ENCODE assay signal across 7 mouse cellular contexts in genomic region chr10:3740504-3741388, GRCm38 (mm10). TPM values are rescaled to one million over a fixed set of nuclear protein-coding genes. Genes with fewer than 3 reads are reported as not detected.
DNase-seq lines count a peak whose midpoint lies in the region; ATAC-seq lines count a peak whose summit lies in the region.

No protein-coding gene starts in this region.

- no peaks in the 10 kb centered on the region for H3K9me3 ChIP-seq in hindbrain, embryonic 15.5 days
- H3K9me3 ChIP-seq in megakaryocyte, embryonic 14.5 days, result no peaks in the 10 kb centered on the region

- DNase-seq in adrenal gland, adult 2 months, result peak; percentile 44
- peak; percentile 61 to 69 for DNase-seq in cerebellum, postnatal 10 days
- peak; percentile 30 for DNase-seq in gastrocnemius, adult 18-20 months (ENCODE audit: low spot score)
- DNase-seq in left cerebral cortex, postnatal 14 days (ENCODE audit: low spot score in 2 of 2), result peak; percentile 43 to 51
- peak; percentile 13 for DNase-seq in right cerebral cortex, postnatal 25 days

- H3K36me3 ChIP-seq in hindbrain, embryonic 15.5 days, result no peaks in the 10 kb centered on the region
- no peaks in the 10 kb centered on the region for H3K36me3 ChIP-seq in megakaryocyte, embryonic 14.5 days (replicated peaks; ENCODE audit: low read length)

- 0% methylated on average over 36 of the region's 47 CpGs for WGBS in hindbrain, embryonic 15.5 days

- peaks cover 3% of the 10 kb centered on the region; the same call in 1 of the 2 replicates for H3K4me1 ChIP-seq in hindbrain, embryonic 15.5 days (replicated peaks)
- peaks cover 16% of the 10 kb centered on the region for H3K4me1 ChIP-seq in megakaryocyte, embryonic 14.5 days

- H3K9ac ChIP-seq in hindbrain, embryonic 15.5 days, result peak overlapping the region; percentile 48

- H3K27ac ChIP-seq in hindbrain, embryonic 15.5 days (replicated peaks), result peak overlapping the region; percentile 76

- peak overlapping the region; percentile 62 for H3K4me3 ChIP-seq in hindbrain, embryonic 15.5 days
- H3K4me3 ChIP-seq in megakaryocyte, embryonic 14.5 days (replicated peaks), result peak overlapping the region; percentile 90

- ATAC-seq in hindbrain, embryonic 15.5 days (ENCODE audit: low FRiP score, low read depth), result peak; percentile 82

- H3K27me3 ChIP-seq in hindbrain, embryonic 15.5 days, result no peaks in the 10 kb centered on the region
- peaks cover 29% of the 10 kb centered on the region for H3K27me3 ChIP-seq in megakaryocyte, embryonic 14.5 days (replicated peaks)

- intact Hi-C loops in left cerebral cortex, postnatal 14 days (cut with DNase I), result loop anchor here (2.0 to 5.0 kb wide), 2 partner anchors 168 to 202 kb away; no protein-coding TSS in a partner anchor

- H3K4me2 ChIP-seq in hindbrain, embryonic 15.5 days, result peak overlapping the region; percentile 97

RNA-seq across cellular contexts. Expression of gene Plekhg1, which starts 0.6 kb away (rescaled TPM):
- 1 to 10 TPM; 5.0 to 5.8 TPM for total RNA-seq in adrenal gland, adult 2 months (2021)
- polyA plus RNA-seq in adrenal gland, adult 2 months (2012; rRNA removed), result 1.5 and 1.7 TPM in 2 replicates
- total RNA-seq in gastrocnemius, adult 18-20 months (2021), result 1 to 10 TPM; 2.7 to 3.7 TPM
- polyA plus RNA-seq in hindbrain, embryonic 15.5 days (2015; fragmentation: Nextera tagmentation; extraction: Ambion mirVana), result 10.5 and 11.4 TPM in 2 replicates
- total RNA-seq in left cerebral cortex, postnatal 14 days (2021), result 10 to 100 TPM; 14.3 to 16.5 TPM
- polyA plus RNA-seq in megakaryocyte, embryonic 14.5 days (2012; ENCODE audit: insufficient read depth, low replicate concordance), result 0.43 TPM in 1 of 2 replicates, not detected in the other

Comparison
In these comparisons a context has a peak if more than half of its experiments do, and no peak if none do; other contexts are left out.
1. Peak in every context shown above with its lines: DNase-seq, ATAC-seq, H3K4me3 ChIP-seq and H3K27ac ChIP-seq.
2. DNase-seq: peak in every context shown above with its lines; median percentile 65 in cerebellum, postnatal 10 days; 47 in left cerebral cortex, postnatal 14 days; 44 in adrenal gland, adult 2 months; 30 in gastrocnemius, adult 18-20 months; 13 in right cerebral cortex, postnatal 25 days.